Mouse (Mus musculus) olfactory bulb, adult 2 months (tissue): Measurements from ENCODE around the gene Tial1. TPM values are rescaled to one million over a fixed set of nuclear protein-coding genes. Genes with fewer than 3 reads are reported as not detected.

ENCODE experiments used
- H3K27ac ChIP-seq: fragments of 200-500 bp; 2 replicates; pipeline ENCODE4 v1.5.1; 2012; ENCODE audit warnings: low read depth, low read length; ENCODE audit not compliant: insufficient read depth
- H3K4me1 ChIP-seq: fragments of 200-500 bp; 2 replicates; pipeline ENCODE4 v1.6.1; 2012; ENCODE audit warnings: low read length; ENCODE audit not compliant: control insufficient read depth, insufficient read depth
- H3K4me3 ChIP-seq: fragments of 200-500 bp; 2 replicates; pipeline ENCODE4 v1.5.1; 2012; ENCODE audit warnings: mild to moderate bottlenecking, low read depth, low read length, moderate library complexity; ENCODE audit not compliant: insufficient read depth
- CTCF ChIP-seq: fragments of 200-500 bp; IDR thresholded peaks from 2 replicates; pipeline ENCODE4 v1.5.1; 2012; ENCODE audit warnings: low read depth, mild to moderate bottlenecking, low read length, moderate library complexity; ENCODE audit not compliant: insufficient read depth
- POLR2A ChIP-seq: fragments of 200-500 bp; IDR thresholded peaks from 2 replicates; pipeline ENCODE4 v1.6.1; 2012; ENCODE audit warnings: mild to moderate bottlenecking, low read depth, low read length, moderate library complexity; ENCODE audit not compliant: insufficient read depth
- WGBS: fragments of 180-500 bp; shearing (Covaris S2); methylation state at CpG from one replicate; pipeline ENCODE4 v1.1.7; 2018; 5-methylcytosine and 5-hydroxymethylcytosine counted together
- polyA plus RNA-seq: library from polyadenylated mRNA; stranded (reverse); fragments of >200 nt; gene quantifications from 2 replicates; pipeline ENCODE4 v1.2.4, GENCODE M21; 2012; ENCODE audit warnings: low replicate concordance; ENCODE audit not compliant: missing spikeins, insufficient read depth, insufficient read length

The Tial1 gene
- polyA plus RNA-seq, 1 experiment, result not detected

DNA sequence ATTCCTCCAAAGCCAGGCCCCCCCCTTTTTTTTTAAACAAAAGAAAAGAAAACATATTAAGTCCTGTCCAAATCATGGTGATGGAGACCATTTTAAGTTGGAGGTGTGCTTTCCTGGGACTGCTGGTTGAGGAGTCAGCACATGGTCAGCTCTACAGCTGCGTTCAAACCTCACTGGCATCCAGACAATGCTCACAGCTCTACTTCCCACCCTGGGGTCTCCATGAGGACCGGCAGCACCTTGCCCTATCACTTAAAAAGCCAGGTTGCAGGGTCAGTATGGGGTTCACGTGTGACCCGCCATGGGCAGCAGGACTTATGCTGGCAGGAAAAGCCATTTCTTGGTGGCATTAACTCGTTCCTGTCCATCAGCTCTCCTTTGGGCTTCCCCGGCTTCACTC, 57.9 kb downstream of the Tial1 start:
- H3K4me3 ChIP-seq, result no peak overlapping the region
- 86% methylated on average over 6 of the region's 6 CpGs for WGBS
- TF ChIP-seq CTCF, result no peak
- TF ChIP-seq POLR2A, result no peak

DNA sequence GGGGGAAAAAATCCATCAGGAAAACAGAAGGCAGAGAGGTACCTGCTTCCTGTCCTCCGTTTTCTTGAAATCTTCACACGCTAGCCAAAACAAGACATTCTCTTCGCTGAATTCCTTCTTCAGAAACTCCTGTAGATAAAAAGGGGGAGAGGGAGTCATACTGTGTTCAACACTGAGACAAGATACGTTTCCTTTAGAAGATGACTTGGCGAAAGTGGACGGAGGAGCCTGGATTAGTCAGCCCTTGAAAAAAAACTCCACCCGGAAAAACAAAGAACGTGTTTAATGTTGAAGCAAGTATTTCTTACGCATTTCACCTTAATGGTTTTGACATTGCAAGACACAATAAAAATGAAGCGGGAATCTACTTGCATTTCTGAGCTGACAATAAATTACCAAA, 58.4 kb downstream of the Tial1 start:
- 88% methylated on average over 10 of the region's 10 CpGs for WGBS
- Histone ChIP-seq H3K4me3 (no peak overlapping the region), H3K4me1 (no peaks in the 10 kb centered on the region), H3K27ac (no peak overlapping the region)
- no peak for TF ChIP-seq POLR2A
- no peak for TF ChIP-seq CTCF

More for the DNA sequence above, 57.9 kb downstream of the Tial1 start:
- Histone ChIP-seq H3K4me1 (no peaks in the 10 kb centered on the region), H3K27ac (no peak overlapping the region)

- H3K4me1 ChIP-seq, result no peaks in the 10 kb centered on the region
- H3K27ac ChIP-seq, result no peak overlapping the region
- no peak overlapping the region for H3K4me3 ChIP-seq
- no peak for TF ChIP-seq CTCF
- no peak for TF ChIP-seq POLR2A
- WGBS, result 93% methylated on average over 8 of the region's 8 CpGs
These were observed 58.9 kb downstream of the Tial1 start for GRCm38 (mm10) chr7:128402577-128402976.

- Histone ChIP-seq H3K27ac (no peak overlapping the region), H3K4me1 (no peaks in the 10 kb centered on the region), H3K4me3 (no peak overlapping the region)
- TF ChIP-seq CTCF (no peak), POLR2A (no peak)
- WGBS, result 85% methylated on average over 4 of the region's 4 CpGs
These were observed 62.9 kb downstream of the Tial1 start for GRCm38 (mm10) chr7:128398664-128399063.

DNA sequence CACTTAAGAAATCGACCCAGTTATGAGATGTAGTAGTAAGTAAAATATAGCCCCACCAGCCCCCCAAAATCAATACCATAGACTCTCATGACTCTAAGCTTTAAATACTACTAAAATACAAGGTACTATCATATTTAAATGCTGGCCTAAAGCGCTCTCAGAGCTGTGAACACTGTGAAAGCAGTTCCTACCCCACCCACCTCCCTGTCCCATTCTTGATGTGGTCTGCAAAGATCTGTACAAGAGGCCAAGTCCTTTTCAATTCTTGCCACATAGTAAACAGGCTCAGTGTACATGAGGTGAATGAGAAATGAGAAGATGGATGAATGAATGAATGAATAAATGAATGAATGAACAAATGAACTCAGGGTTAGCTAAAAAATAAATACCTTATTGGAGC, 64.5 kb downstream of the Tial1 start:
- TF ChIP-seq CTCF (no peak), POLR2A (no peak)
- Histone ChIP-seq H3K4me3 (no peak overlapping the region), H3K4me1 (0 out of 2 replicates have a peak, but pooled peaks cover 3% of the 10 kb centered on the region), H3K27ac (no peak overlapping the region)
- WGBS, result 66% methylated on average over 2 of the region's 2 CpGs

DNA sequence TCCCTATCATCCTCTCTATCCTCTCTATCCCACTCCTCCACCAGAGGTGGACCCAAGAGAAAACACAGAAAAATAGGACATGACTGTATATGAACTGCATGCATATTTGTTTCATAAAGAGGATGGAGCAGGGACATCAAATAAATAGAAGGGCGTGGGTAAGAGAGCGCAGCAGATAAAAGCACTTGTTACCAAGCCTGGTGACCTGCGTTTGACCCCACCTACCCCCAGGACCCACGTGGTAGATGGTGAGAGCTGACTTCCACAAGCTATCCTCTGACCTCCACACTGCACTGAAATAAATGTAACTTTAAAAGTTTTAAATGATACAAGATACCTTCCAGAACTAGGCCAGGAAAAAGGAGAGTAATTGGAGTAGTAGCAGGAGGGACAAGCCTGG, 67.8 kb downstream of the Tial1 start:
- peaks cover 8% of the 10 kb centered on the region; the same call in 1 of the 2 replicates for H3K4me1 ChIP-seq
- WGBS, result 74% methylated on average over 4 of the region's 4 CpGs

DNA sequence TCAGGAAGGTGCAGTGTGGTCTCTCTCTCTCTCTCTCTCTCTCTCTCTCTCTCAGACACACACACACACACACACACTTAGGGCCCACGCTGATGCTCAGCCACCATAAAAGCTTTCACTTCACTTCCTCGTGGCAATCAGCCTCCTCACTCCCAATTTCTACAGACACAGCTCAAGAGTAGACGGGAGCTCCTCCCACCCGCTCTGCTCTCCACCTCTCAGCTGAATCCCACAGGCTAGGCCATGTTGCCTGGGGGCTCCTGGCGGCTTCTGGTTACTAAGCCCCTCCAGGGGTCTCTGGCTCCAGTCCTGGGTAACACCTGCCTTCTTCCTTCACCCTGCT, 68.6 kb downstream of the Tial1 start:
- H3K4me1 ChIP-seq, result peaks cover 11% of the 10 kb centered on the region; the same call in 1 of the 2 replicates
- WGBS, result 56% methylated on average over 5 of the region's 5 CpGs
- no peak overlapping the region; the same call in 1 of the 2 replicates for H3K27ac ChIP-seq
- TF ChIP-seq POLR2A, result no peak
- TF ChIP-seq CTCF, result no peak
- H3K4me3 ChIP-seq, result no peak overlapping the region

More for the DNA sequence above, 67.8 kb downstream of the Tial1 start:
- Histone ChIP-seq H3K27ac (no peak overlapping the region), H3K4me3 (no peak overlapping the region)
- no peak for TF ChIP-seq POLR2A
- TF ChIP-seq CTCF, result no peak

DNA sequence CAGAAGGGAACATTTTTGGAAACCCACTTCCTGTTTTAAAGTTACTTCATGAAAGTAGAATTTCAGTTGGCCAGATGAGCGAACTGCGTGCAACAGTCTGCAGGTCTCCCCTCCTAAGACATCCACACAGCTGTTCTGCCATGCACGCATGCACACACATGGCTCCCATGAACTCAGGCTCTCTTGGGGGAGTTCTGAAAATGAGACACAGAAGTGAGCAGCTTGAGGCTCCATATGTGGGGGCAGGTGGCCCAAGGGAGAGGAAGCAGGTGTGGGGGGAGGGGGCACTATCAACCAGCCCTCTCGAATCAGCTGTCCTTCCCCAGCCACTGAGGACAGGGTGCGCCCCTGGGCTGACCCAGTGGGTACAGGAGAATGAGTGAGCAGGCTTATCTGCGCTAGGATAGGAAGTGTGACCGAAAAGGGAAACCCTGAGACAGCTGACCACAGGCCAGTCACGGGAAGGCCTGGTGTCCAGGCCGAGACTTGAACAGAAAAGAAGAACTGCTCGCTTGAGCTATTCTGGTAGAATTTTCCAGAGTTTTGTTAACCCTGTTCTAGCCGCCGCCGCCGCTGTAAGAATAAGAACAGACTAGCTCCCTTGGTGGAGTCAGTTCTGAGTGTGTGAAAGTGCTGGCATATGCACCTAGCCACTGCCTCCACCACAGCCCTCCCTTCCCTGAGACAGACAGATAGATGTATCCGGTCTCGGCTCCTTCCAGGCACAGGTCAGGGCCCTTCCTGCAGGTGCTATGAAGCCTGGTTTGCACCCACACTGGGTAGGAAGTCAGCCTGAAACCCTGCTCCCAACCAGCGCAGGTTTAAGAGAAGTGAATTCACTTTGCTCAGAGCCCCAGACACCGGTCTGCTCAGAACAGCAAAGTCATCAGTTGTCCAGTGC, 69.2 kb downstream of the Tial1 start:
- no peak for TF ChIP-seq POLR2A
- no peak overlapping the region for H3K4me3 ChIP-seq
- peak overlapping the region; percentile 37; the same call in 1 of the 2 replicates for H3K27ac ChIP-seq
- 87% methylated on average over 18 of the region's 18 CpGs for WGBS
- H3K4me1 ChIP-seq, result peaks cover 11% of the 10 kb centered on the region; the same call in 1 of the 2 replicates

- TF ChIP-seq CTCF (no peak), POLR2A (no peak)
- no peak overlapping the region for H3K4me3 ChIP-seq
- H3K27ac ChIP-seq, result no peak overlapping the region
- H3K4me1 ChIP-seq, result peaks cover 11% of the 10 kb centered on the region; the same call in 1 of the 2 replicates
- WGBS, result 76% methylated on average over 12 of the region's 12 CpGs
These were observed 70.1 kb downstream of the Tial1 start for GRCm38 (mm10) chr7:128391267-128392057.

Other genes starting within 250 kb of the Tial1 start
- gene Armc5, start 224.4 kb downstream of the Tial1 start, polyA plus RNA-seq, result not detected in 2 replicates
- not detected in 2 replicates for gene 9130023H24Rik, start 223.7 kb downstream of the Tial1 start, polyA plus RNA-seq
- gene Tgfb1i1, start 214.9 kb downstream of the Tial1 start, polyA plus RNA-seq, result not detected in 2 replicates
- not detected in 2 replicates for gene Slc5a2, start 196.1 kb downstream of the Tial1 start, polyA plus RNA-seq
- gene BC017158, start 163.5 kb downstream of the Tial1 start, polyA plus RNA-seq, result not detected in 2 replicates
- gene Rgs10, start 43.0 kb downstream of the Tial1 start, polyA plus RNA-seq, result not detected in 2 replicates
- not detected in 2 replicates for gene Bag3, start 61.9 kb upstream of the Tial1 start, polyA plus RNA-seq
- gene Inpp5f, start 149.6 kb upstream of the Tial1 start, polyA plus RNA-seq, result not detected in 2 replicates